Mouse (Mus musculus) bone marrow, adult 2 months (tissue): Measurements from ENCODE around the gene Angptl4.

ENCODE experiments used
- CTCF ChIP-seq: fragments of 200-500 bp; IDR thresholded peaks from 2 replicates; pipeline ENCODE4 v1.5.1; 2011; ENCODE audit warnings: low read length, control low read depth; ENCODE audit not compliant: control insufficient read depth, insufficient read depth
- POLR2A ChIP-seq: fragments of 200-500 bp; IDR thresholded peaks from 2 replicates; pipeline ENCODE4 v1.6.1; 2011; ENCODE audit warnings: low read depth, mild to moderate bottlenecking, control low read depth, low read length, borderline replicate concordance; ENCODE audit not compliant: control insufficient read depth

GRCm38 (mm10) chr17:33808192-33808591 is 26.6 kb upstream of the Angptl4 start:
- no peak for TF ChIP-seq POLR2A
- no peak for TF ChIP-seq CTCF
